Mouse (Mus musculus): ENCODE results near the gene Slc30a10.

Slc30a10 gene

DNA sequence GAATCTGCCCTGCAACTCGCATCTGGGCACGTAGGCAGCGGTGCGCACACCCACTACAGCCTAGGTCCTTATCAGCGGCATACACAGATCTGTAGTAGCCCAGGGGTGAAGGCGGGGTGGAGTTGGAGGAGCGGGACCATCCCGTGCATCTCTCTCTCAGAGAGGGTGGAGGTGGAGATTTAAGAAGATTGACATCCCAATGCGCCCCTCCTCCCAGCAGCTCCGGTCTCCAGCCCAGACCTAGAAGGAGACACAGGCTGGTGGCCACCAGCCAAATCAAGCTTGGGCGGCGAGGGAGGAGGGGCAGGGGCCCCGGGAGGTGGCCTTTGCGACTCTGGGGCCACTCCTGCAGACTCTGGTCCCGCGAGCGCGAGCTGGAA is at the start of gene Slc30a10:
Gene Slc30a10, plus strand, starts transcription at position 274 of the 380 bp plus-strand sequence.
- in situ Hi-C loops (cut with MboI; ENCODE audit: low sequenced_read_pairs) = no loop called here

DNA sequence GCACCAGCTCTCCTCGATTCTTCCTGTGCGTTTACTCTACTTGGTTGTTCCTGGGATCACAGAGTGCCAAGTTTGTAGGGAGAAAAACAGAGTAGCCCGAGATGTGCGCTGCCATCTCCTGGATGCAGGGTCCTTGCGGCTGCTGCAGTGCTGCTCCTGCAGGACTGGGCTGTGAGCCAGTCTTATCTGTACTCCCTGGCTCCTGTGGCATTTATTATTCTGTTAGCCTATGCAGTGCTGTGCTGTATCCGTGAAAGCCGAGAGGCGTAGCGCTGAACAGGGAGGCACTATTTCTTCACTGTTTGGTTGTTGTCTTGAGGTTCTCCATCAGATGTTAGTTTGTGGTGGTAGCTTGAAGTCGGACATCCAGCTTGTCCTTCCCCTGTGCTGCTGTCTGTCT is 48.7 kb upstream of the Slc30a10 start:
- in situ Hi-C loops (cut with MboI; ENCODE audit: low sequenced_read_pairs) = no loop called here

DNA sequence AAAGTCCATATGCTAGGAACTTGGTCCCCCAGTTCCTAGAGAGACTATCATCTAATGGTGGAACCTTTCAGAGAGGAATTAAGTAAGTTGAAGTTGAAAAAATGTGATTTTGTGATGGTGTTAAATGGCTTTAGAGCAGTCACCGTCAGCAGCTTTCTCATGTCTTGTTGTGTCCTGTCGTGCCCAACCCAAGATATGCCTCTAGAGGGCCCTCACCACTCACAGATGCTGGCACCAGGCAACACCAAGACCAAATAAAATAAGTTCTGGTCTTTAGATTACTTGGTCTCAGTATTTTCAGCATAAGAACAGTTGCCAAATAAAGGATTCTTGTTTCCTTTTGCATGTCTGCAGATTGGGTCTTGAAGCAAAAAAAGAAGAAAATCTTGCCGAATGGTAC is 44.8 kb upstream of the Slc30a10 start:
- in situ Hi-C loops (cut with MboI; ENCODE audit: low sequenced_read_pairs) = no loop called here

DNA sequence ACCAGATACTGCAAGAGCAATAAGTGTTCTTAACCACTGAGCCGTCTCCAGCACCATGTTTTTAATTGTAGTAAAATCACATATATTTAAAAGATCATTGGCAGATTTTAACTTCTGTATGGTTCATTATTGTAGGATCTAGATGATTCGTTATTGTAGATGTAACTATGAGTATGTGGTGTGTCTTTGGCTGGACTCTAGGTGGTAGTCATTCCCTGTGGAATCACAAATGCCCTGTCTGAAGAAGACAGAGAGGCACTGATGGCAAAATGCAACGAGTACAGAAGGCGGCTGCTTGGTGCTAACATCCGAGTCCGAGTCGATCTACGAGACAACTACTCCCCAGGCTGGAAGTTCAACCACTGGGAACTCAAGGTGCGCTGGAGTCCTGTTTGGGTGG is 36.6 kb upstream of the Slc30a10 start:
- in situ Hi-C loops (cut with MboI; ENCODE audit: low sequenced_read_pairs) = no loop called here

DNA sequence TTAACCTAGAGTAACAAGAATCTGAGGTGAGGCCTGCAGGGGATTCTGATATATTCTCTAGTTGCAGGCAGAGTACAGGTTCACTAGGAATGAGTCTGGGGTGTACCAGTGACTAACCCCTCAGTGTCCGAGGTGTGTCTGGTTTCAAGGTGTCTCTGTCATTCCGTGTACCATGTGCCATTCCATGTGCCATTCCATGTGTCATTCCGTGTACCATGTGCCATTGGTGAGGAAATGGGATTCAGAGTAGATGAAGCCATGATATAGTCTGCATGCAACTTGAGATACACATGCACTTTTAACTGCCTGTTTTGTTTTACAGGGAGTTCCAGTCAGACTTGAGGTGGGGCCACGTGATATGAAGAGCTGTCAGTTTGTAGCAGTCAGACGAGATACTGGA is 34.8 kb upstream of the Slc30a10 start:
- in situ Hi-C loops (cut with MboI; ENCODE audit: low sequenced_read_pairs) = no loop called here

DNA sequence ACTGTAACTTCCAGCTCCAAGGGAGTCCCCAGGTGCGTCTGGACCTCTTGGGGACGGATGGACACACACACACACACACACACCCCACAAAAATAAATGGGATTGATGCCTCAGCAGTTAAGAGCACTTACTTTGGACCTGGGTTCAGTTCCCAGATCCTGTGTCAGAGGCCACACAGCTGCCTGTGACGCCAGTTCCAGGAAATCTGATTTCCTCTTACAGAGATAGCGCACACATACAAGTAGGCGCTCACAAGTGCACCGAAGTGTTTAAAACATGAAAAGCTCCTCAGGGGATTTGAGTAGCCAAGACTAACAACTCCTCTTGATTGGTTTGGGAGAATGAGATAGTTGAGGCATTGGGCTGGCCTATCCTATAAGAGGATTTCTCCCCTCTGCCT is 33.9 kb upstream of the Slc30a10 start:
- in situ Hi-C loops (cut with MboI; ENCODE audit: low sequenced_read_pairs) = no loop called here

DNA sequence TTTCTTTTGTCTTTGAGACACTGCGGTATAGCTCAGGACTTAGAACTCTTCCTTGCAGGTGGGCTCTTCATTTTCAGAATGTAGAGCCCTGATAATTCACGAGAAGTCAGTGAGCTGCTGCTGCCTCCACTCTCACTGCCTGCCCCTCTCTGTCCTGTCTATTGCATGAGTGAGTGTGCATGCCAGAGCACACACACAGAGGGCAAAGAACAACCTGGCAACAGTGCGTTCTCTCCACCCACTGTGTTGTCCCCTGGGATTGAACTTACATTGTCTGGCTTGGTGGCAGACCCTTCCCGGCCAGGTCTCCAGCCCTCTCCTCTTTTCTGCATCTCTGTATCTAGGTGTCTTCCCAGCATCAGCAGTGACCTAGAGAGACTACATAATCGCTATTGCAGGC is 28.1 kb upstream of the Slc30a10 start:
- in situ Hi-C loops (cut with MboI; ENCODE audit: low sequenced_read_pairs) = no loop called here

DNA sequence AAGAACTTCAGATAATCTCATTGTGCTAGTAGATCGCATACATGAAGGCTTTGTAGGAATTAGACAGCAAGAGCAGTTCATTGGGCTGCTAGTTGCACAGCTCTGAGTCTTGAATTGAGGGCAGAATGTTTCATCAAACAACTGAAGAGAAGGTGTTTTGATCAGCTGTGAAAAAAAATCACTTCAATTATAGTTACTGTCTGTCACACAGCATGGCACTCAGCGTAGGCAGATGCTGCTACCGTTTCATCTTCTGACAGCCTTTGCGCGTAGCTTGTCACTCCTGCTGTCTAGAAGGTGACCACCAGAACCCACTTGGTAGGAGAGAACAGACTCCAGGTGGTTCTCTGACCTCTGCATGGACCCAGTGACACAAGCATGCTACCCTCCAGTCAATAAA is 24.2 kb upstream of the Slc30a10 start:
- in situ Hi-C loops (cut with MboI; ENCODE audit: low sequenced_read_pairs) = no loop called here

DNA sequence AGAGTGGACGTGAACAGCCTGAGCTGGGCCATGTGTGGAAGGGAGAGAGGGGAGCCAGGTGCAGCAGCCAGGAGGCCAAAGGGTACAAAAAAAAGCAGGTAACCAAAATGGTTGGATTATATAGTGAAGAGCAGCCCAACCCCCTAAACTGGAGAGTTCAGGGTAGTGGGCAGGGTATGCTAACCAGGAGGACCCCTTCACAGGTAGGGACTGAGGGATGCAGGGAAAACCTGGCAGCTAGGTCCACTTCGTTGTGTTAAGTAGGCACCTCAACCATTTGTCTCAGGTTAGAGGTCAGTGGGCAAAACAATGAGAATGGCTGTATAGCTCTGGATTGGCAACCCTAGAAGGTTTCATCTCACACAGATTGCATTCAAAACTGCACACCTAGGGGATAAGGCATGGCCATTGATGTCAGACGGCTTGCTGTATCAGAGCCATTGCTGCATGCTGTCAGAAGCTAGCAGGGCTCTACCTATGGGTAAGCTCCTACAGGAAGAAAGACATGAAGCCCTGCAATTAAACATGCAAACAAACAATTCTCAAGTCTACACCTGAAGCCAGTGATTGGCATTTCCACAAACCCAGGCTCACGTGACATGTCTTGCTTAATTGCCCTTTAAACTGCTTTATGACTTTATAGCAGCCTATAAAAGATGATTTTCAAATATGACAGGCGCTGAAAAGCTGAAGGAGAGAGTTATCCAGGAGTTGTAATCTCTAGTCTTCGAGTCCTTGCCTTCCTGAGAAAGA is 23.2 kb upstream of the Slc30a10 start:
- in situ Hi-C loops (cut with MboI; ENCODE audit: low sequenced_read_pairs) = no loop called here

DNA sequence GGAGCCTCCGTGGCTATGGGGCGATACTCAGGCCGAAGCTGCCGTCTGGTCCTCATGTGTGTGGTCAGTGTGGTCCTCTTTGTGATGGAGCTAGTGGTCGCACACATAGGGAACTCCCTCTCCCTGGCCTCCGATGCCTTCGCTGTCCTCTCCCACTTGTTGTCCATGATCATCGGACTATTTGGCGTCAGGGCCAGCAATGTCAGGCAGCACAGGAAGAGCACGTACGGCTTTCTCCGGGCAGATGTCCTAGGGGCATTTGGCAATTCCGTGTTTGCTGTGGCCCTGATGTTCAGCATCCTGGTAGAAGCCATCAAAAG is 22.7 kb upstream of the Slc30a10 start:
- in situ Hi-C loops (cut with MboI; ENCODE audit: low sequenced_read_pairs) = no loop called here

DNA sequence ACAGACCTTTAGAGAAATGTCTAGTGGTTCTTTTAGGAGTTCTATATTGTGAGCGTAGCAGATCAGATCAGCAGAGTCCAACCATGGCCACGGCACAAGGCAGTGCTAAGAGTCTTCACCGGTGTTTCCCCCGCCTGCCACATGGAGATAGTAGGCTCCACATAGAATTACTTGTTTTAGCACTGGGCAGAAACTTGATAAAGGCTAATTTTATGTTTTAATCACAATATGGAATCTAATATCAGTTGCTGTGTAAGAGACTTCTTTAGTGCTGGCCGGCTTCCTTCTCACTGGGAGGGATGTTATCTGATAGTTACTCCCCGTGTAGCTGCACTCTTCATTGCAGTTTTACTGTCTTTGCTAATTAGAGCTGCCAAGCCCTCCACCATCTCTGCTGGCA is 21.5 kb upstream of the Slc30a10 start:
- in situ Hi-C loops (cut with MboI; ENCODE audit: low sequenced_read_pairs) = no loop called here

DNA sequence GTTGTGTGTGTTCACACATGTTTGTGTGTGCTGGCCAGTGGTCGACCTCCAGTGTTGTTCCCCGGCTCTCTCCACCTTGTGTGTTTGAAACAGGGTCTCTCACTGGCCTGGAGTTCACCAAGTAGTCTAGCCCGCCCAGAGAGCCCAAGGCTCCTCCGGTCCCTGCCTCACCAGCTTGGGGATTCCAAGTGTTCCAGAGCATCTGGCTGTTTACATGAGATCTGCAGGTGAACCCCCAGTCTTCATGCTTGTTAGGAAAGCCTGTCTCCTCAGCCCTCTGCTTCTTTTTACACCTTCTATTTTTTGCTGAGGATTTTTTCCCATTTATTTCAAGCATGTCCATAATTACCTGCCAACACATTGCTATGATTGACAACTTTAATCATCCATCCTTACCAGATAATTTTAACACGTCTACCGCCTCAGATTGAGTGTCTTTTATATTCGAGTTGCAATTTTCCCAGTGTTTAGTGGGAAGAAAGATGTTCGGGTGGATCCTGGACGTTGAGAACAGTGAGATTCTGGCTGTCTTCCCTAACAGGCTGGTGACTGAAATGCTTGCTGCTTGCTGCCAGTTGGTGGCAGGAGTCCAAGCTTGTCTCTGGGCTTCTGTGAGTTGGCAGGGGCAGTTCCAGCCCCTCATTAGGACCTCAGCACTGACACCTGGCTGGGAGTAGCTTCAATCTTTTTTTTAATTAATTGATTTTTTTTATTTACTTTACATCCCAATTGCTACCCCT is 15.6 kb upstream of the Slc30a10 start:
- in situ Hi-C loops (cut with MboI; ENCODE audit: low sequenced_read_pairs) = no loop called here

DNA sequence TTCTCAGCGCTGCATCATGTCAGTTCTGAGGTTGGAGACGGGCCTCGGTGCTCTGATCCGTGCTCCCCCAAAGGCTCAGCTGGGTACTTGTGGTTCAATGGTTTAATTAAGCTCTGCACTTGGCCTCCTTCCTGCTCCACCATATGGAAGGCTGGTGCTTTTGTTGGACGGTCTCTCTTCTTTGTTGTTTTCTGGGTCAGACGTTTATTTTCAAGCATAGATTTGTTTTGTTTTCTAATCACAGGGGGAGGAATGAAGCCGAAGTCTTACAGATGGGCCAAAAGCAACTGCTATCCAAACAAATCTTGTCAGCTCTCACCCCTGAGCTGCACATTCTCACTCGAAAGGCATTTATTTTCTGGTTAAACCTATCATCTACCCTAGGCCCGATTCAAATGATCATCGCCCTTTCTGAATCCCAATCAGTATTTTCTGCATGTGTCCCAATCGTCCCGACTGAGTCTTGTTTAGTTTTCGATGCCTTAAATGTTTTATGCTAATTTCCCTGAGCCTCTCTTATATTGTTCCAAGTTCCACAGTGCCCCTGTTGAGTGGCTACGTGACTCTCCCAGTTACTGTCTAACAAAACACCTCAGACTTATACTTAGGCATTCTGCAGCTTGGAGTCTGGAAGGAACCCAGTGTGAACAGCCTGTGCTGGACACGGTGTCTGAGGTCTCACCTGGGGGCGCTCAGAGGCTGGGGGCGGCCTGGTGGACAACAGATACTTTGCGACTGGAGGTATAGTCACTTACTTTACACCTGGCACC is 12.8 kb upstream of the Slc30a10 start:
- in situ Hi-C loops (cut with MboI; ENCODE audit: low sequenced_read_pairs) = no loop called here

DNA sequence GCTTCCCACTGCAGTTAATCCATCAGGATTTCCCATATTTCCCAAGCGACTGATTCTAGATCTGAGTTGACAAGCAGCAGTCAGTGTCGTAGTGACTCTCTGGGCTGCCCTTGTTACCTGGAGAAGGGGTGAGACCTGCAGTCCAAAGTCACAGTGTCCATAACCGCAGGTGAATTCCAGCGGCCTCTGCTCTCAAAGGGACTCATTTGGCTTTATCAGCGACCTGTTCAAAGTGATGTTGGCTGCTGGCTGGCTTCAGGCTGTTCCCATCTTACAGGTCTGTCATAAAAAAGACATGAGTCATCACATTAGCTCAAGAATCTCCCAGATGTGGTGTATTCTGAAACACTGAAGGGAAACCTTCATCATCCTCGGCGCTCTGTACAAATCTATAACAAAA is 5.7 kb upstream of the Slc30a10 start:
- in situ Hi-C loops (cut with MboI; ENCODE audit: low sequenced_read_pairs) = no loop called here

DNA sequence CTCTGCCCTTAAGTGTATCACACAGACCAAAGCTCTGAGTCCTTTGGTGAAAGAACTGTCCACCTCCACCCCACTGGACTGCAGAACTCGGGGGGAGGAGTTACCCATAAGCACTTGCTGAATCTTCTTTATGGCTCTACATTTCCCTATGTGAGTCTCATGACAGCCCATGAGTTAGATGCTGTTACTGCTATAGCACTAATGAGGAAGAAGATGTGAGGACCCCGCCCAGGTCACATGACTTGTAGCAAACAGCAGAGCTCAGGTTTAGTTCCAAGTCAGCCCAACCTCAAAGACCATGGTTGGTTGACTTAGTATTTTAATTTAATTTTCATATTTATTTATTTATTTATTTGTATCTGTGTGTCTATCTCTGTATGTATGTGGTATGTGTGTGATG is 4.9 kb upstream of the Slc30a10 start:
- in situ Hi-C loops (cut with MboI; ENCODE audit: low sequenced_read_pairs) = no loop called here

DNA sequence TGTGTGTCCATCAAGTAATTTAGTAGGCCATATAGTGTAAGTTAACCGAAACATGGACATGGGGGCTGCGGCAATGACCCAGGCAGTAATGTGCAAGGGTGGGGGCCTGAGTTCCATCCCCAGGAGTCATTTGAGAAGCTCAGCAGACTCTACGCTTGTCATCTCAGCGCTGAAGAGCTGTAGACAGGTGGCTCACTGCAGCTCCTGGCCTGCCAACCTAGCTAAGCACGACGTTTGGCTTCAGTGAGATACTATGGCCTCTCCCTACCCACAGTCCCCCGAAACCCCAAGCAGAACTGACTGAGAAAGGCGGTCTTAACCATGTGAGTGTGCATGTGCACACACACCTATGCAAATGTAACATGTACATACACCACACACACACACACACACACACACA is 3.6 kb upstream of the Slc30a10 start:
- in situ Hi-C loops (cut with MboI; ENCODE audit: low sequenced_read_pairs) = no loop called here

DNA sequence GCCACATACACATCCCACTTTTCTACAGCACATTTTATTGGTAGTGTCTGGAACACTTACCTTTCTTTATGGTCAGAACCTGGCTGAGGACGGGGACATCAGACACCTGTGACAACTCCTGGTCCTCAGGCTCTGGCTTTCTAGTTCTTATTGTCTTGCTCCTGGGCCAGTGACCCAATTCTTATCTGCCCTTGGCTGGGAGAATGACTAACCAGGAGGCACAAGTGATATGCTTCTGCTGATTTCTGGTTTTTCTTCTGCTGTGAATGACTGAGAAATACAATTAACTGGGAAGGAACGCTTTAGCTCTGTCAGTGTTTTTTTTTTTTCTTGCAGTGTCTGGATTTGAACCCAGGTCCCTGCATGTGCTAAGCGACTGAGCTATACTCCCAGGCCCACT is 3.2 kb upstream of the Slc30a10 start:
- in situ Hi-C loops (cut with MboI; ENCODE audit: low sequenced_read_pairs) = no loop called here

DNA sequence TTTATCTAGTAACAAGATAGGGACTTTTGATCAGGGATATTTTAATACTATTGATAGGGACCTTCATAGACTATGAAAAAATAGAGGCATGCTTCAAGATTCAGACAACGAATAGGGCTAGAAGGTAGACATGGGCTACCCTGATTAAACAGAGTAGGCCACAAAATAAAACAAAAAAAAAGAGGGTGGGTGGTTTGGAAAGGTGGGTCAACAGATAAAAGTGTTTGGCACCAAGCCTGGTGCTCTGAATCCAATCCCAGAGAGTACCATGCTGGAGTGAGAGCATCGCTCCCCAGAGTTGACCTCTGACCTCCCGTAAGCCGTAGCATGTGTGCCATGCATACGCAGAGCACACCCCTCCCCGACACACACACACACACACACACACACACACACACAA is 2.2 kb upstream of the Slc30a10 start:
- in situ Hi-C loops (cut with MboI; ENCODE audit: low sequenced_read_pairs) = no loop called here

DNA sequence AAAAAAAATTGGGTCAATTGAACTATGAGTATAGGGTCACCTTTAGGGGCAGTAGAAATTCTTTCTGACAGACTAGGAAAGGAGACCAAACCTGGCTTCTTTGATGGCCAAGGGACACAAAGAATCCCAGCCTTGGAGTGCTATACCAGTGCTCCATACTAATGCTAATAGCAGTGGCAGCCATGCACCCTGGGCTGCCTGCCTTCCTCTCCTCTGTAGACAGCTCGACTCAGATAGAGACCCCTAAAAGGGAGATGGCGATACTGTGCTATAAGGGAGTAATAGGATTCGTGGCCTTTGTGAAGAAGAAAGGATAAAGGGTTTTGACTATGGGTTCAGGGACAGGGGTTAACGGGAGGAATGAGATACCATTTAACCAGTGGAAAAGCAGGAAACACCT is 504 bp upstream of the Slc30a10 start:
- in situ Hi-C loops (cut with MboI; ENCODE audit: low sequenced_read_pairs) = no loop called here

DNA sequence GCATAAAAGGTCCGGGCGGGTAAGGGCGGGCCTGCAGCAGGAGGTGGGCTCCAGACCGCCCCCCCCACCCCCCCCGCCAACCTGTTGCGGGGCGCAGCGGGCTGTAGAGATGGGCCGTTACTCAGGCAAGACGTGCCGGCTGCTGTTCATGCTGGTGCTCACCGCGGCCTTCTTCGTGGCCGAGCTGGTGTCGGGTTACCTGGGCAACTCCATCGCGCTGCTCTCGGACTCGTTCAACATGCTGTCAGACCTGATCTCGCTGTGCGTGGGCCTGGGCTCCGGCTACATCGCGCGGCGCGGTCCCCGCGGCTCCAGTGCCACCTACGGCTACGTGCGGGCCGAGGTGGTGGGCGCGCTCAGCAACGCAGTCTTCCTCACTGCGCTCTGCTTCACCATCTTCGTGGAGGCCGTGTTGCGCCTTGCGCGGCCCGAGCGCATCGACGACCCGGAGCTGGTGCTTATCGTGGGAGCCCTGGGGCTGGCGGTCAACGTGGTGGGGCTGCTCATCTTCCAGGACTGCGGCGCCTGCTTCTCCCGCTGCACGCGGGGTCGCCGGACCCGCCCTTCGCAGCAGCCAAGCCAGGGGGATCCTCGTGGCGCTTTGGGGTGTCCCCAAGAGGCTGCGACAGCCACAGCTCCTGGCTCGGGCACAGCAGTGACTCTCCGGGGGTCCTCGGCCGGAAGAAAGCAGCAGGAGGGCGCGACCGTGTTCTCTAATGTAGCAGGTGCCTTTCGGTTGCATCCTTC is 480 bp downstream of the Slc30a10 start:
- in situ Hi-C loops (cut with MboI; ENCODE audit: low sequenced_read_pairs) = no loop called here

DNA sequence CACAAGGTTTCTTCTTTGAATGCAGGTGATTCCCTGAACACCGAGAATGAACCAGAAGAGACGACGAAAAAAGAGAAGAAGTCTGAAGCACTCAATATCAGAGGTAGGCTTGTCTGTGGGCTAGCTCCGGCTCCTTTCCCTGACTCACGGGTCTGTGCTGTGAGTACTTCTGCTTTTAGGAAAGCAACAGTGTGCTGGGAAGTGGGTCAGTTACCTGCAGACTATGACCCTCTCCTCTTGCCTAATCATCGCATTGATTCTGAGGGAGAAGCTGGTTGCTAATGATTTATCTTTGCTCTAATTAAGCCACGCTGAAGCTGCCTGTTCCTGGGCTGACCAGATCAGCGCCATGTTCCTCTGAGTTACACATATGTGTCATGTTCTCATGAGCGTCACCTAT is 1.7 kb downstream of the Slc30a10 start:
- in situ Hi-C loops (cut with MboI; ENCODE audit: low sequenced_read_pairs) = no loop called here
